Comparison of ENCODE assay signal across 19 mouse cellular contexts in the genomic region with DNA sequence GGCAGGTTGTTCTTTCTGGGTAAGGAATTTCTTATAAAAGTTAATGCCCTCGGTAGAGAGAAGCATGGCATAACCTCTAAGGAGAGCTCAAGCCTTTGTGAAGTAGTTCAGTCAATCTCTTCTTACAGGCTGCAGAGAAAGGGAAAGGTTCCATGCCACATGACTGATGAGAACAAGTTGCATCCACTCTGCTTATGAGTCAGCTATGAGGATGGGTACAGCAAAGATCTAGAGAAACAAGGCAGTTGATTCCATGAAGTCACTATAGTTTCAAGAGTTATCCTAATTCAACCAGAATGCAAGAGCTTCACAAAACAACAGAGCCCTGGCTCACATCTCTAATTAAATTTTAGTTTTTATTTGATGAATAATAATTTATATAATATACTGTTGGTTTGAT.
DNase-seq lines count a peak whose midpoint lies in the region; ATAC-seq and TF ChIP-seq lines count a peak whose summit lies in the region.
"Had no signal": no experiment of that assay in that cellular context is flagged by ENCODE, and none has a peak within 500 bp of the region (broad histone marks: within the 10 kb centered on the region; RNA-seq: fewer than 3 reads in every experiment).

No protein-coding gene starts in this region.

- no peak for DNase-seq in kidney, adult 2 months
- DNase-seq in kidney, adult 18-20 months = no peak
- peak; percentile 58 for DNase-seq in CH12.LX (ENCODE audit: extremely low read depth)
- DNase-seq in heart, postnatal 4 days = no peak
- DNase-seq: adrenal gland, adult 8-10 months; adrenal gland, postnatal 14 days; adrenal gland, postnatal 36 days; B cell, adult 2 months; cerebellum, adult 11-12 months; cerebellum, adult 2 months; cerebellum, adult 9-10 months; cerebellum, postnatal 10 days; cerebellum, postnatal 25 days had no signal

- peak overlapping the region; percentile 31; the same call in 1 of the 2 replicates for H3K27ac ChIP-seq in kidney, adult 2 months (ENCODE audit: insufficient read depth, low read depth, low read length)
- H3K27ac ChIP-seq in CH12.LX (ENCODE audit: insufficient read depth, low read depth) = no peak overlapping the region
- H3K27ac ChIP-seq: embryonic facial prominence, embryonic 10.5 days; embryonic facial prominence, embryonic 12.5 days; forebrain, embryonic 13.5 days had no signal

- TF ChIP-seq POLR2A in kidney, adult 2 months (IDR thresholded peaks at IDR 0.05; ENCODE audit: low read depth, low read length) = no peak
- TF ChIP-seq POLR2A in CH12.LX (IDR thresholded peaks at IDR 0.05; ENCODE audit: low read depth, low read length) = no peak

- TF ChIP-seq RAD21 in CH12.LX (IDR thresholded peaks at IDR 0.05; ENCODE audit: low read depth, low read length) = no peak

- ATAC-seq in frontal cortex, adult (ENCODE audit: low TSS enrichment) = no peak
- ATAC-seq: CD4-positive, CD25-positive, alpha-beta regulatory T cell, adult 4 months; forebrain, embryonic 13.5 days; forebrain, embryonic 16.5 days had no signal

- H3K9me3 ChIP-seq in CH12.LX (replicated peaks; ENCODE audit: low read length) = no peaks in the 10 kb centered on the region
- H3K9me3 ChIP-seq: embryonic facial prominence, embryonic 10.5 days; embryonic facial prominence, embryonic 12.5 days; forebrain, embryonic 13.5 days had no signal

- no peak for TF ChIP-seq CTCF in kidney, adult 2 months (conservative IDR thresholded peaks at IDR 0.05; ENCODE audit: insufficient read depth, insufficient read length, low read depth, low read length)
- no peak for TF ChIP-seq CTCF in CH12.LX (conservative IDR thresholded peaks at IDR 0.05 in 1 of 2, IDR thresholded peaks at IDR 0.05 in 1 of 2; ENCODE audit: low read depth in 2 of 2, low read length in 2 of 2)

- H3K9ac ChIP-seq in CH12.LX (ENCODE audit: insufficient read depth, low read depth) = no peak overlapping the region
- H3K9ac ChIP-seq: embryonic facial prominence, embryonic 12.5 days; forebrain, embryonic 13.5 days had no signal

- in situ Hi-C loops in CH12.LX (cut with MboI; ENCODE audit: low pct_ligation_motif_present, low pct_unique_long_range_greater_than_20kb, low sequenced_read_pairs) = no loop called here

- dilution Hi-C loops in CH12.LX (cut with MboI; ENCODE audit: extremely low pct_ligation_motif_present, extremely low pct_unique_long_range_greater_than_20kb, low sequenced_read_pairs) = no loop called here

- no peaks in the 10 kb centered on the region for H3K27me3 ChIP-seq in kidney, adult 2 months (replicated peaks; ENCODE audit: control insufficient read depth, insufficient read depth, low read length)
- H3K27me3 ChIP-seq in CH12.LX (replicated peaks) = no peaks in the 10 kb centered on the region
- H3K27me3 ChIP-seq: embryonic facial prominence, embryonic 12.5 days; forebrain, embryonic 13.5 days had no signal

- H3K4me3 ChIP-seq in kidney, adult 2 months (ENCODE audit: insufficient read depth, low read depth, low read length) = no peak overlapping the region
- no peak overlapping the region for H3K4me3 ChIP-seq in CH12.LX (replicated peaks in 1 of 3; ENCODE audit: low read depth in 2 of 3, low read length in 2 of 3, poor library complexity in 1 of 3)
- H3K4me3 ChIP-seq: embryonic facial prominence, embryonic 10.5 days; embryonic facial prominence, embryonic 12.5 days; forebrain, embryonic 13.5 days had no signal

- H3K79me2 ChIP-seq in CH12.LX (replicated peaks; ENCODE audit: control insufficient read depth, extremely low read depth, insufficient read depth, poor library complexity, severe bottlenecking) = no peaks in the 10 kb centered on the region

- WGBS in kidney, adult 2 months = 76% methylated on average over 1 of the region's 1 CpGs

- TF ChIP-seq EP300 in CH12.LX (IDR thresholded peaks at IDR 0.05; ENCODE audit: low read length) = peak; percentile 78

- no peak overlapping the region for H3K4me2 ChIP-seq in CH12.LX (ENCODE audit: insufficient read depth, low read depth, poor library complexity, severe bottlenecking)
- H3K4me2 ChIP-seq: embryonic facial prominence, embryonic 12.5 days; forebrain, embryonic 13.5 days had no signal

- no peaks in the 10 kb centered on the region for H3K36me3 ChIP-seq in kidney, adult 2 months (ENCODE audit: control insufficient read depth, insufficient read depth, low read length)
- no peaks in the 10 kb centered on the region for H3K36me3 ChIP-seq in CH12.LX (replicated peaks in 1 of 2; ENCODE audit: control insufficient read depth in 1 of 2, insufficient read depth in 1 of 2, low read length in 1 of 2)
- H3K36me3 ChIP-seq: embryonic facial prominence, embryonic 10.5 days; embryonic facial prominence, embryonic 12.5 days had no signal

- peaks cover 7% of the 10 kb centered on the region; the same call in 1 of the 2 replicates for H3K4me1 ChIP-seq in kidney, adult 2 months (ENCODE audit: control insufficient read depth, insufficient read depth, low read length)
- H3K4me1 ChIP-seq in CH12.LX (ENCODE audit: control insufficient read depth in 1 of 2, insufficient read depth in 2 of 2) = peaks cover 9 to 35% of the 10 kb centered on the region in 2 experiments; a peak in 3 of 4 replicates
- H3K4me1 ChIP-seq: forebrain, embryonic 13.5 days had no signal

TF ChIP-seq in CH12.LX, 34 proteins besides CTCF, POLR2A, EP300 and RAD21:
- TF ChIP-seq ZKSCAN1 (IDR thresholded peaks at IDR 0.05; ENCODE audit: borderline replicate concordance, low read depth, low read length) (no peak), IRF4 (IDR thresholded peaks at IDR 0.05; ENCODE audit: low read depth, low read length) (peak; percentile 85), NRF1 (IDR thresholded peaks at IDR 0.05; ENCODE audit: low read depth, low read length) (no peak), USF2 (conservative IDR thresholded peaks at IDR 0.05; ENCODE audit: low read depth, low read length) (no peak), JUND (conservative IDR thresholded peaks at IDR 0.05; ENCODE audit: low read depth, low read length) (peak; percentile 79), MYC (IDR thresholded peaks at IDR 0.05; ENCODE audit: low read depth, low read length) (0 out of 2 replicates have a peak, but pooled peaks have one; percentile 47), MAFK (IDR thresholded peaks at IDR 0.05; ENCODE audit: insufficient replicate concordance, low read length) (no peak), SIN3A (IDR thresholded peaks at IDR 0.05; ENCODE audit: low read length) (no peak), JUN (IDR thresholded peaks at IDR 0.05; ENCODE audit: insufficient read depth, low read depth, low read length) (peak; percentile 56), ZNF384 (IDR thresholded peaks at IDR 0.05; ENCODE audit: low read depth, low read length) (no peak), MAZ (IDR thresholded peaks at IDR 0.05; ENCODE audit: low read depth, low read length) (no peak), USF1 (IDR thresholded peaks at IDR 0.05; ENCODE audit: low read depth, low read length) (no peak; the same call in 1 of the 2 replicates), BHLHE40 (IDR thresholded peaks at IDR 0.05; ENCODE audit: low read depth, low read length) (peak; percentile 44; the same call in 1 of the 2 replicates), E2F4 (IDR thresholded peaks at IDR 0.05; ENCODE audit: insufficient replicate concordance, low read depth, low read length) (no peak), SMC3 (IDR thresholded peaks at IDR 0.05; ENCODE audit: low read depth, low read length) (no peak), ETS1 (conservative IDR thresholded peaks at IDR 0.05; ENCODE audit: low read depth, low read length) (peak; percentile 66), NELFE (IDR thresholded peaks at IDR 0.05; ENCODE audit: low read depth, low read length) (no peak), TBP (conservative IDR thresholded peaks at IDR 0.05; ENCODE audit: low read depth, low read length) (no peak), TCF12 (IDR thresholded peaks at IDR 0.05; ENCODE audit: low read depth, low read length) (no peak)
TF ChIP-seq in CH12.LX: peak in this region for 6.
